Mouse (Mus musculus): ENCODE results near the gene Lrfn2. TPM values are rescaled to one million over a fixed set of nuclear protein-coding genes. Genes with fewer than 3 reads are reported as not detected.

Gene Lrfn2
- total and polyA plus RNA-seq, 2 experiments from 2014 or later: 16.5 to 28.7 TPM

- H3K9me3 ChIP-seq (ENCODE audit: low read length): no peaks in the 10 kb centered on the region
- H3K4me3 ChIP-seq (ENCODE audit: low read depth, low read length): no peak overlapping the region
- DNase-seq (no peak), ATAC-seq (no peak)
- H3K9ac ChIP-seq: no peak overlapping the region
- H3K36me3 ChIP-seq (ENCODE audit: insufficient read depth): no peaks in the 10 kb centered on the region; the same call in 1 of the 2 replicates
- no peak overlapping the region for H3K4me2 ChIP-seq (ENCODE audit: low read depth)
- H3K27ac ChIP-seq (ENCODE audit: low read depth, low read length): no peak overlapping the region
- TF ChIP-seq CTCF (IDR thresholded peaks at IDR 0.05; ENCODE audit: low read depth): no peak
- 0 out of 2 replicates have a peak, but pooled peaks cover 5% of the 10 kb centered on the region for H3K4me1 ChIP-seq (ENCODE audit: insufficient read depth)
- H3K27me3 ChIP-seq (ENCODE audit: insufficient read depth, low read length): no peaks in the 10 kb centered on the region
Measured at GRCm38 (mm10) chr17:49033276-49033675, 101.1 kb downstream of the Lrfn2 start.

GRCm38 (mm10) chr17:49033686-49034250 is 101.6 kb downstream of the Lrfn2 start:
- no peaks in the 10 kb centered on the region; the same call in 1 of the 2 replicates for H3K36me3 ChIP-seq (ENCODE audit: insufficient read depth)
- H3K4me1 ChIP-seq (ENCODE audit: insufficient read depth): 0 out of 2 replicates have a peak, but pooled peaks cover 5% of the 10 kb centered on the region
- TF ChIP-seq CTCF (IDR thresholded peaks at IDR 0.05; ENCODE audit: low read depth): no peak
- no peak overlapping the region for H3K27ac ChIP-seq (ENCODE audit: low read depth, low read length)
- H3K4me2 ChIP-seq (ENCODE audit: low read depth): no peak overlapping the region
- H3K9ac ChIP-seq: no peak overlapping the region
- H3K9me3 ChIP-seq (ENCODE audit: low read length): no peaks in the 10 kb centered on the region
- 0 out of 2 replicates have a peak, but pooled peaks have one; percentile 13 for ATAC-seq
- H3K4me3 ChIP-seq (ENCODE audit: low read depth, low read length): no peak overlapping the region
- no peak for DNase-seq
- WGBS: 12% methylated on average over 5 of the region's 5 CpGs
- H3K27me3 ChIP-seq (ENCODE audit: insufficient read depth, low read length): no peaks in the 10 kb centered on the region

- Histone ChIP-seq H3K9ac (no peak overlapping the region), H3K4me3 (ENCODE audit: low read depth, low read length) (no peak overlapping the region), H3K9me3 (ENCODE audit: low read length) (no peaks in the 10 kb centered on the region), H3K4me2 (ENCODE audit: low read depth) (no peak overlapping the region), H3K36me3 (ENCODE audit: insufficient read depth) (no peaks in the 10 kb centered on the region; the same call in 1 of the 2 replicates), H3K4me1 (ENCODE audit: insufficient read depth) (0 out of 2 replicates have a peak, but pooled peaks cover 4% of the 10 kb centered on the region), H3K27ac (ENCODE audit: low read depth, low read length) (no peak overlapping the region), H3K27me3 (ENCODE audit: insufficient read depth, low read length) (no peaks in the 10 kb centered on the region)
- ATAC-seq: no peak
- TF ChIP-seq CTCF (IDR thresholded peaks at IDR 0.05; ENCODE audit: low read depth): no peak
- WGBS: 68% methylated on average over 6 of the region's 6 CpGs
- DNase-seq: no peak
Measured at GRCm38 (mm10) chr17:49035052-49035451, 102.9 kb downstream of the Lrfn2 start.

GRCm38 (mm10) chr17:49037163-49037950 is 105.2 kb downstream of the Lrfn2 start:
- DNase-seq (no peak), ATAC-seq (peak; percentile 32; the same call in 1 of the 2 replicates)
- TF ChIP-seq CTCF (IDR thresholded peaks at IDR 0.05; ENCODE audit: low read depth): no peak
- no peak overlapping the region for H3K9ac ChIP-seq
- 68% methylated on average over 8 of the region's 8 CpGs for WGBS
- H3K4me3 ChIP-seq (ENCODE audit: low read depth, low read length): no peak overlapping the region
- no peaks in the 10 kb centered on the region for H3K27me3 ChIP-seq (ENCODE audit: insufficient read depth, low read length)
- H3K36me3 ChIP-seq (ENCODE audit: insufficient read depth): no peaks in the 10 kb centered on the region; the same call in 1 of the 2 replicates
- no peak overlapping the region for H3K27ac ChIP-seq (ENCODE audit: low read depth, low read length)
- H3K9me3 ChIP-seq (ENCODE audit: low read length): no peaks in the 10 kb centered on the region
- no peaks in the 10 kb centered on the region for H3K4me1 ChIP-seq (ENCODE audit: insufficient read depth)
- no peak overlapping the region for H3K4me2 ChIP-seq (ENCODE audit: low read depth)

- peak; percentile 74 for DNase-seq
- H3K4me1 ChIP-seq (ENCODE audit: insufficient read depth): peaks cover 9% of the 10 kb centered on the region; the same call in 1 of the 2 replicates
- H3K27ac ChIP-seq (ENCODE audit: low read depth, low read length): peak overlapping the region; percentile 76
- ATAC-seq: peak; percentile 92
- 4% methylated on average over 11 of the region's 11 CpGs for WGBS
- H3K36me3 ChIP-seq (ENCODE audit: insufficient read depth): no peaks in the 10 kb centered on the region
- no peaks in the 10 kb centered on the region for H3K27me3 ChIP-seq (ENCODE audit: insufficient read depth, low read length)
- no peak overlapping the region for H3K4me2 ChIP-seq (ENCODE audit: low read depth)
- H3K9me3 ChIP-seq (ENCODE audit: low read length): no peaks in the 10 kb centered on the region
- no peak overlapping the region for H3K9ac ChIP-seq
- TF ChIP-seq CTCF (IDR thresholded peaks at IDR 0.05; ENCODE audit: low read depth): no peak
- H3K4me3 ChIP-seq (ENCODE audit: low read depth, low read length): no peak overlapping the region
Measured at GRCm38 (mm10) chr17:49043806-49044640, 111.8 kb downstream of the Lrfn2 start.

- Histone ChIP-seq H3K9me3 (ENCODE audit: low read length) (no peaks in the 10 kb centered on the region), H3K4me3 (ENCODE audit: low read depth, low read length) (no peak overlapping the region), H3K27me3 (ENCODE audit: insufficient read depth, low read length) (no peaks in the 10 kb centered on the region), H3K36me3 (ENCODE audit: insufficient read depth) (no peaks in the 10 kb centered on the region), H3K27ac (ENCODE audit: low read depth, low read length) (no peak overlapping the region), H3K4me1 (ENCODE audit: insufficient read depth) (peaks cover 9% of the 10 kb centered on the region; the same call in 1 of the 2 replicates), H3K9ac (no peak overlapping the region), H3K4me2 (ENCODE audit: low read depth) (no peak overlapping the region)
- 79% methylated on average over 4 of the region's 4 CpGs for WGBS
- DNase-seq: no peak
- no peak for ATAC-seq
- no peak for TF ChIP-seq CTCF (IDR thresholded peaks at IDR 0.05; ENCODE audit: low read depth)
Measured at GRCm38 (mm10) chr17:49047921-49048320, 115.7 kb downstream of the Lrfn2 start.

Data from forebrain, postnatal 0 days (tissue).